Mouse (Mus musculus): ENCODE measurements around the gene Mptx2. TPM values are rescaled to one million over a fixed set of nuclear protein-coding genes. Genes with fewer than 3 reads are reported as not detected.
"Not testable (repeated sequence)": the region's sequence is repeated elsewhere in the genome, so short reads cannot be mapped to it uniquely, and the experiment has no call there.

Gene Mptx2
- not detected in 2 replicates for polyA plus RNA-seq (2016; fragmentation: Nextera tagmentation; extraction: Ambion mirVana)

DNA sequence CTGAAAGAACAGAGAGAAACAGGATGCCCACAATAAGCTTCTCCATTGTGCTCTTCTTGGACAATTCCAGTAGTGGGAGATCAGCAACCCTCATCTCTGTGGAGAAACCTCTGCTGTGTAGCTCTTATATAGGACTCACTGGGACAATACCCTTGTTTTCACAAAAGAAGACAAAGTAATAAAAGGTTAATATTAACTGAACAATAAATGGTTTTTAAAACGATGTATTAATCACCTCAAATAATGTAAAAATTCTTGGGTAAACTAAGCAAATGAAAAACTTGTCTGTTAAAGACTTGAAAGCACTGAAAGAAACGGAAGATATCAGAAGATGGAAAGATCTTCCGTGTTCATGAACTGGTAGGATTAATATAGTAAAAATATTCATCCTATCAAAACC lies at the start of gene Mptx2:
TSS of gene Mptx2 (minus strand) at position 101 of the 400 bp plus-strand sequence.
- Histone ChIP-seq H3K27me3 (replicated peaks) (no peaks in the 10 kb centered on the region), H3K9me3 (no peaks in the 10 kb centered on the region), H3K4me3 (no peak within 1 kb of the TSS), H3K9ac (no peak within 1 kb of the TSS), H3K36me3 (no peaks in the 10 kb centered on the region), H3K4me1 (no peaks in the 10 kb centered on the region), H3K27ac (no peak within 1 kb of the TSS), H3K4me2 (replicated peaks) (no peak within 1 kb of the TSS)
- no peak for ATAC-seq (ENCODE audit: low FRiP score, low read depth)
- 78% methylated on average over 3 of the region's 3 CpGs for WGBS

DNA sequence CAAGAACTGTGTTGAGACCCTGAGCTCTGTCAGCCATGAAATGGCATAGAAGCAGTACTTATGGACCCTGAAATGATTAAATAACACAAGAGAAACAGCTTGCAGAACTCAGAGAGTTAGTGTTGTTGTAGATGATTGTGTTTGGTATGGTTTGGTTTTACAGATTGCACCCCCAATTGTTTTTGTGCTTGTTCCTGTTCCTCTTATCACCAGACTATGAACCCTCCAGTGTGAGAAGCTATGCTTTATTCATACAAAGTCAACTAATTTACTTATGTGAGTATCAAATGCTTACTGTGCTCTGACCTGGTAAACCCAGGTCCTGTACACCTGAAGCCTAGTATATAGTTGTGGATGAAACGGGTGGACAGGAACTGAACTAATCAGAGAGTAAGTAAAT lies 49.0 kb upstream of the Mptx2 start:
- Histone ChIP-seq H3K4me1 (peaks cover 5% of the 10 kb centered on the region), H3K36me3 (no peaks in the 10 kb centered on the region), H3K27me3 (replicated peaks) (no peaks in the 10 kb centered on the region), H3K9me3 (no peaks in the 10 kb centered on the region), H3K4me3 (no peak overlapping the region), H3K9ac (no peak overlapping the region), H3K4me2 (replicated peaks) (no peak overlapping the region), H3K27ac (no peak overlapping the region)
- 64% methylated on average over 1 of the region's 1 CpGs for WGBS
- ATAC-seq (ENCODE audit: low FRiP score, low read depth), result no peak

DNA sequence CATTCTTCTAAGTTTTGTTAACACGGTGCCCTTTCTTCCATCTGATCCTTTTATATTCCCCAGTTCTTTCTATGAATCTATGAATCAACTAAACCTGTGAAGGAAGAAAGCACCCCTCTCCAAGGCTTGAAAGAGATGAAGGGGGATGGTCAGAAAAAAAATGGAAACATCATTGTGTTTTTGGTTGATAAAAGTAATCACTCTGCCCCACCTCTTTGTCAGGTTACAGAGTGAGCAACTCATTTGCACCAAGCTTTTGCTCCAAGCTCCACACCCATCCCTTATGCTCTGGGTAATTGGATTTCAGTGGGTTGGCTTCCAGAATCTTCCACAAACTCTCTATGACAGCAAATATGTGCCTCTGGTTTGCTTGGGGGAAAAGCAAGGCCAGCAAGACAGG lies 47.8 kb upstream of the Mptx2 start:
- Histone ChIP-seq H3K9ac (no peak overlapping the region), H3K27ac (no peak overlapping the region), H3K9me3 (no peaks in the 10 kb centered on the region), H3K36me3 (no peaks in the 10 kb centered on the region), H3K4me3 (no peak overlapping the region), H3K4me1 (peaks cover 6% of the 10 kb centered on the region), H3K4me2 (replicated peaks) (no peak overlapping the region), H3K27me3 (replicated peaks) (no peaks in the 10 kb centered on the region)
- WGBS, result 83% methylated on average over 1 of the region's 1 CpGs
- ATAC-seq (ENCODE audit: low FRiP score, low read depth), result no peak

DNA sequence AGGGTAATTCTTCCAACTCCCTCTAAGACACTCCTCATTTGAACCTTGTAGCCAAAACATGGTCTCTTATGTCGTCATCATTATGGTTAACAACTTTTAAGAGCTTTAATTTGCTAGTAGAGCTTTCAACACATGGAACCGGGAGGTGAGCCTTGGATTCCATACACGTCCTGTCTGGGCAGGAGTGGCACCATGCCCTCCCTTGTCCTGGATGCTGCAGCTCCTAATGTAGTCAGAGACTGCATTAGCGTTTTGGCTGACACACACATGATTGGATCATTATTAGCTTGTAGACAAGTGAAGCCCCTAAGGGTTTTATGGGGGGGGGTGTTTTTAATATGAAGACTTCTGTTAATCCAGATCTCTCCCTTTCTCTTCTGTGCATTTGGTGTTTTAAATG lies 47.4 kb upstream of the Mptx2 start:
- H3K36me3 ChIP-seq, result no peaks in the 10 kb centered on the region
- no peaks in the 10 kb centered on the region for H3K9me3 ChIP-seq
- H3K9ac ChIP-seq, result no peak overlapping the region
- 70% methylated on average over 4 of the region's 4 CpGs for WGBS
- no peak for ATAC-seq (ENCODE audit: low FRiP score, low read depth)
- H3K27me3 ChIP-seq (replicated peaks), result no peaks in the 10 kb centered on the region
- peaks cover 6% of the 10 kb centered on the region for H3K4me1 ChIP-seq
- no peak overlapping the region for H3K4me2 ChIP-seq (replicated peaks)
- H3K4me3 ChIP-seq, result no peak overlapping the region
- H3K27ac ChIP-seq, result no peak overlapping the region

DNA sequence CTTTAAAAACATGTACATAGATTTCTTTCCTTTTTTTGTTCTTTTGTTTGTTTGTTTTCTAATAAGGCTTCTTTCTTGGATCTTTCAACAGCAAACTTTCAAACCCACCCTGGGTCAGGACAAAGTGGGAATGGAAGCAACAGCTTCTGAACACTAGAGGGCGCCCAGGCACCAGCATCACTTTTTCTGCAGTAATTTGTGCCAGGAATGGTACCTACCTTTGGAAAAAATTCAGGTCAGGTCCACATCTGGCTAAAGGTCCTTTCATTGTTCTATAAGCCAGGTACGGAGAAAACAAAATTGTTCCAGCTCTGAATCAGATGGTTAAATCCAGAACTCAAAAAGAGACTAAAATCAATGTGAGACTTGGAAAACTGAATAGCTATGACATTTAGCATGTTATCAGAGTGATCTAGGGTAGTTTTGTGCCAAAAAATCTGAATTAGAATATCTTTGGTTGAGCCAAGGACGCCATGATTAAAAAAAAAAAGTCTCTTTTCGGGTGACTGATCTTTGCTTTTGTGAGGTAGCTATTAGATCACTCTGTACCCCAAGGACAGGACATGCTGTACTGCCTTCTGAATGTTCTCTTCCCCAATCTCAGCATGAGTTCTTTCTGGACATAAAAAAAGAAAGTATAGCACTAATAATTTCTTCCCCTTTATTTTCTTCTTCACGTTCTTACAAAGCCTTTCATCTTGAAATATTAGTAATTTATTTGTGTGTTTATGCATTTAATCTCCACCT lies 46.4 kb upstream of the Mptx2 start:
- Histone ChIP-seq H3K36me3 (no peaks in the 10 kb centered on the region), H3K27ac (no peak overlapping the region)
- no peak for ATAC-seq (ENCODE audit: low FRiP score, low read depth)

DNA sequence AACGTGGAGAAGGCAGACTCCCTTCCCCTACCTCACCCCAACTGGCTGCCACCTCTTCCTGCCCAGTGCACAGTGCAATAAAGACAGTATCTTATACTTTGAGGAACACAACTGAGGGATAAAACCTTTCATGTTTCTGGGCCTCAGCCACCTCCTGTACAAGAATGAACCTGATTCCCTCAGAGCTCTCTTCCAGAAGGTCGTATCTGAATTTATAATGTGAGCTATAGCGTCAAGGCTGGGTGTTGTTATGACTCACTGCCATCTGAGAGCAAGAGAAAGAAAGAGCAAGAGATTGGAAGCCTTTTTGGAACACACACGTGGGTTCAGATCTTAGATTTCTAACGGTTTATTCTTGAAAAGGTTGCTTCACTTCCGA lies 44.7 kb upstream of the Mptx2 start:
- Histone ChIP-seq H3K9ac (no peak overlapping the region), H3K4me2 (replicated peaks) (no peak overlapping the region), H3K27ac (no peak overlapping the region), H3K4me3 (no peak overlapping the region), H3K4me1 (peaks cover 6% of the 10 kb centered on the region; the same call in 1 of the 2 replicates), H3K27me3 (replicated peaks) (no peaks in the 10 kb centered on the region), H3K9me3 (no peaks in the 10 kb centered on the region), H3K36me3 (no peaks in the 10 kb centered on the region)
- no peak for ATAC-seq (ENCODE audit: low FRiP score, low read depth)
- 67% methylated on average over 6 of the region's 6 CpGs for WGBS

More for the DNA sequence above, 46.4 kb upstream of the Mptx2 start:
- Histone ChIP-seq H3K4me3 (no peak overlapping the region), H3K4me2 (replicated peaks) (no peak overlapping the region), H3K4me1 (peaks cover 6% of the 10 kb centered on the region; the same call in 1 of the 2 replicates), H3K9ac (no peak overlapping the region), H3K27me3 (replicated peaks) (no peaks in the 10 kb centered on the region), H3K9me3 (no peaks in the 10 kb centered on the region)
- 39% methylated on average over 5 of the region's 5 CpGs for WGBS

DNA sequence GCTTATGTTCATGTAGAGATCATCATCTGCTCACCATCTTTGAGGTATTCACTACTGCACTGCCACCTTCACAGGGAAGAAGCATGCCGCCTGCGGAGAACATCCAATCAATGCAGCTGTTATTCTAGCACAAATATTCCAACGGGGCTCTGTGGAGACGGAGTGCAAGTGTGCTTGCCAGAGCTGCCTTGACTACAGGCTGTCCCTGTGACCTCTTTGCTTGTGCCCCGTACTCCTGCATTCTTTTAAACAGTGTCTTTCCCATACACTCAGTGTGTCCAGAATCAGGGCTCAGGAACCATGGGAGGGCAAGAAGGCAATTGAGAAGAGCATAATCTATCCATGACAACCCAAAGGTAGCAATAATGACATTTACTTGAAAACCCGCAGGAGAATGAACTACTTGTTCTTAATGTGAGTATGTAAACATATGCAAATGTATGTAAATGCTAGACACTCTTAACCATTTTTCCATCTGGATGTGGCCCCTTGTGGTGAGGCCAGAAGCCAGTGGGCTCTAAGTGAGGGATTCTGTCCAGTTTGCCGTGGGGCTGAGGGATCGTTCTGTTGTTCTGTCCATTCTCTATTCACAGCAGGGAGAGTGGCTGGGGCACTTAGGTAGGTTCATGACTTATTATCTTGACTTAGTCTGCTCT lies 44.1 kb upstream of the Mptx2 start:
- Histone ChIP-seq H3K27ac (no peak overlapping the region), H3K27me3 (replicated peaks) (no peaks in the 10 kb centered on the region), H3K4me1 (peaks cover 6% of the 10 kb centered on the region; the same call in 1 of the 2 replicates), H3K4me3 (no peak overlapping the region), H3K4me2 (replicated peaks) (no peak overlapping the region), H3K9me3 (no peaks in the 10 kb centered on the region), H3K36me3 (no peaks in the 10 kb centered on the region), H3K9ac (no peak overlapping the region)
- peak; percentile 59; the same call in 1 of the 2 replicates for ATAC-seq (ENCODE audit: low FRiP score, low read depth)
- WGBS, result 42% methylated on average over 8 of the region's 8 CpGs

DNA sequence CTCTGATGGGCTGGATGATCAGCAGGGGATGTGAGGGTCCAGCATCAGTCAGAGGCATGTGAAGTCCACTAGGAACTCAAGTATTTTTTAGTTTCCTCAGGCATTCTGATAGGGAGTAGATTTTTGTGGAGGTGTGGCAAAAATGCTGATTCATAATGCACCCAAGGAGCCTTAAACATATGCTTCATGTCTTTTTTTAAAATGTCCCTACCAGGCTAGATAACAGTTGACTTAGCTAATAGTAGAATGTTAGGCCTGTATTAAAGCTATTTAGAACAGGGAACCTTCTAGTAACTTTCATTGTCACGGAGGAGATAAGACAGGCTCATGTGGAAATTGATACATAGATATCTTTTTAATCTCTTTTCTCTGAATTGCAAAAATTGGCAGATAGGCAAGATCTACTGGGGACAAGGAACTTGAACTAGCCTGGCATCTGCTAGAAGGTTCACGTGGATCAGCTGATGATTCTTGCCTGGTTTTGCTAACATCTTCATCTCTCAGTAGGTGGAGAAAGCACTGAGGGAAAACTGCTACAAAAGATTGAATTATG lies 40.4 kb upstream of the Mptx2 start:
- ATAC-seq (ENCODE audit: low FRiP score, low read depth), result no peak
- Histone ChIP-seq H3K36me3 (no peaks in the 10 kb centered on the region), H3K9ac (no peak overlapping the region), H3K4me1 (peaks cover 6% of the 10 kb centered on the region; the same call in 1 of the 2 replicates), H3K9me3 (no peaks in the 10 kb centered on the region), H3K4me3 (no peak overlapping the region), H3K27ac (no peak overlapping the region), H3K4me2 (replicated peaks) (no peak overlapping the region), H3K27me3 (replicated peaks) (no peaks in the 10 kb centered on the region)
- WGBS, result 92% methylated on average over 2 of the region's 2 CpGs

DNA sequence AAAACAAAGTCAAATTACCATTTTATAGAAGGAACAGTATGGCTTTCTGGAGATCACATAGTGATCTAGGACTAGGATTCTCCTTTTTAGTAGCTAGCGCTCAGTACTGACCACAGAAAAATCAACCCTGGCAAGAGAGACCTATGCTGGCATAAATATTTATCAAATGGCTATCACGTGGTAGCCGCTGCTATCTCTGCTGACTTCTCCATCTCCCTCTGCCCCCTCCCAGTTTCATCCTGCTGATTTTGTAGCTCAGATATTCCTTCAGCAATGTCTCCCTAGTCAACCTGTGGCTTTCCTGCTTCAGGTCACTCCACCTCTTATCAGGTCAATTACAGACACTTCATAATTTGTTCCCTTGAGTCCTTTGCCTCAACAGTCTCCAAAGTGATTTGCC lies 38.1 kb upstream of the Mptx2 start:
- no peak for ATAC-seq (ENCODE audit: low FRiP score, low read depth)
- Histone ChIP-seq H3K9ac (no peak overlapping the region), H3K27ac (no peak overlapping the region), H3K4me2 (replicated peaks) (no peak overlapping the region), H3K4me1 (no peaks in the 10 kb centered on the region), H3K9me3 (no peaks in the 10 kb centered on the region), H3K36me3 (no peaks in the 10 kb centered on the region), H3K27me3 (replicated peaks) (no peaks in the 10 kb centered on the region), H3K4me3 (no peak overlapping the region)
- WGBS, result 96% methylated on average over 3 of the region's 3 CpGs

DNA sequence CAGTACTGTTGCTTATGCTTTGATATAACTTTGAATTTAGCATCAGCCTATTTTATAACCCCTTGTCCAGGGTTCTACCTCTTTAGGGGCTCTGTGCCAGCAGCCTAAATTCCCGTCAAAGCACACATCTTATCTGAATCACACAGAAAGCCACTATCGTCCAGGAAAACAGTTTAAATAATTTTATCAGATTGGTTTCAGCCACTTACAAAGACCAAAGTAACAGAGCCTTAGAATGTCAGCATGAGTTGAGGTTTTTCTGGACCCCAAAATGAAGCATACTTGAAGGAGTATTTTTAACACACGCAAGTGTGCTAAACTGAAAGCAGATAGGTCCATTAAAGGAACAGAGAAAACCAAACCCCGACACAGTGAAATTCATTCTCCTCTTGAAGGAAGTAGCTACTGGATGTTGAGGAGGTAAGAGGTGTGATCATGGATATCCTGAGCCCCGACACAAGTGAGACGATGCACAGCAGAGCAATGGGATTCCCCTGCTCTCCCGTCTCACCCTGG lies 36.0 kb upstream of the Mptx2 start:
- not testable (repeated sequence) for H3K27ac ChIP-seq; H3K4me1 ChIP-seq; H3K4me2 ChIP-seq (replicated peaks); H3K4me3 ChIP-seq; H3K36me3 ChIP-seq; H3K27me3 ChIP-seq (replicated peaks); ATAC-seq (ENCODE audit: low FRiP score, low read depth); H3K9me3 ChIP-seq; H3K9ac ChIP-seq
- WGBS, result 90% methylated on average over 7 of the region's 7 CpGs

DNA sequence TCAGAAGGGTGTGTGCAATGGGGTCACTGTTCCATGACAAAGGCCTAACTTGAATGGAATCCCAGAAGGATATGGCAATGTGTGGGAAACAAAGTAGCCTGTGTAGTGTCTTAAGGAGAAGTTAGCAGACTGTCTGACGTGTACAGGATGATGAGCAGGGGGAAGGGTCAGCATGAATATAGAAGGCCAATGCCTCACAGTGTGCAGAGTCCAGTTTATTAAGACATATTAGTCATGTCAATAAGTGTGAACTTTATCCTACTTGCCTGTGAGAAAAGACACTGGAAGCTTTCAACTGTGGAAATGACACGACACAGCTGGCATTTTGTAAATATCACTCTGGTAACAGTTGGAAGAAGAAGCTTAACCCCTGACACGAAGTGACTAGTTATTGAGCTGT lies 25.2 kb upstream of the Mptx2 start:
- not testable (repeated sequence) for ATAC-seq (ENCODE audit: low FRiP score, low read depth); H3K9ac ChIP-seq
- 60% methylated on average over 3 of the region's 3 CpGs for WGBS

DNA sequence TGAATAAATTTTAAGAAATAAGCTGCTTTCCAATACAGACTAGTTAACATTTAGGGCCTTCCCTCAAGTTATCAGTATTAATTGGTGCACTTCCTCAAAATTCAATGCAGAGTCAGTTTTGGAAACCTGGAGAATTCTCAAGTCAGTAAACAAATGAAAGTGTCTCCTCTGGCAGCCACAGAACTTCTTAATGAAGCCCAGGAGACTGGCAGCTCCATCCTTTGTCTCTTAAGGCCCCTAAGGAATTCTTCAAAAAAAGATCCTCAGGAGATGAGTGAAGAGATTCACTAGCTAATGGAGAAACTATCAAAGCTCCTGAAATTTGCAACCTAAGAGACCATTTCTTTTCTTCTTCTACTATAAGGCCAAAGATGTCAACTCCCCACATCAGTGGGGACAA lies 11.9 kb downstream of the Mptx2 start, which contains the start of gene Olfr418:
TSS of gene Olfr418 (plus strand) at position 301 of the 400 bp plus-strand sequence.
- H3K27me3 ChIP-seq (replicated peaks), result no peaks in the 10 kb centered on the region
- H3K9me3 ChIP-seq, result no peaks in the 10 kb centered on the region
- H3K27ac ChIP-seq, result no peak within 1 kb of the TSS
- H3K36me3 ChIP-seq, result no peaks in the 10 kb centered on the region
- no peaks in the 10 kb centered on the region for H3K4me1 ChIP-seq
- ATAC-seq (ENCODE audit: low FRiP score, low read depth), result no peak
- no peak within 1 kb of the TSS for H3K9ac ChIP-seq
- H3K4me2 ChIP-seq (replicated peaks), result no peak within 1 kb of the TSS
- H3K4me3 ChIP-seq, result no peak within 1 kb of the TSS

More for the DNA sequence above, 25.2 kb upstream of the Mptx2 start:
- H3K4me2 ChIP-seq (replicated peaks); H3K27me3 ChIP-seq (replicated peaks); H3K27ac ChIP-seq; H3K4me1 ChIP-seq; H3K9me3 ChIP-seq; H3K4me3 ChIP-seq; H3K36me3 ChIP-seq: not testable (repeated sequence)
